Mouse (Mus musculus) lung, adult 2 months (tissue): ENCODE data around the gene Pacsin1. TPM values are rescaled to one million over a fixed set of nuclear protein-coding genes. Genes with fewer than 3 reads are reported as not detected.
"Not testable (repeated sequence)": the region's sequence is repeated elsewhere in the genome, so short reads cannot be mapped to it uniquely, and the experiment has no call there.

Experiments
- DNase-seq: peaks from one replicate; pipeline ENCODE4 v3.0.0; 2022
- H3K4me1 ChIP-seq: fragments of 200-500 bp; 2 replicates; pipeline ENCODE4 v1.6.1; 2011; ENCODE audit warnings: low read length; ENCODE audit not compliant: control insufficient read depth, insufficient read depth
- H3K4me3 ChIP-seq: fragments of 200-500 bp; replicated peaks from 2 replicates; pipeline ENCODE3; 2011; ENCODE audit warnings: low read depth, mild to moderate bottlenecking, control low read depth, low read length; ENCODE audit errors: extremely low read depth
- CTCF ChIP-seq: fragments of 200-500 bp; IDR thresholded peaks from 2 replicates; pipeline ENCODE4 v1.5.1; 2011; ENCODE audit warnings: mild to moderate bottlenecking, low read length, control low read depth; ENCODE audit not compliant: insufficient read depth
- POLR2A ChIP-seq: fragments of 200-500 bp; IDR thresholded peaks from 2 replicates; pipeline ENCODE4 v1.6.1; 2011; ENCODE audit warnings: low read depth, mild to moderate bottlenecking, control low read depth, low read length, borderline replicate concordance; ENCODE audit errors: extremely low read depth
- WGBS: fragments of 180-500 bp; shearing (Covaris S2); methylation state at CpG from one replicate; pipeline ENCODE4 v1.1.7; 2018; 5-methylcytosine and 5-hydroxymethylcytosine counted together
- polyA plus RNA-seq: library from polyadenylated mRNA; depleted of rRNA; stranded (reverse); fragments of >200 nt; gene quantifications from 2 replicates; pipeline ENCODE4 v1.2.3, GENCODE M21; 2012

Gene Pacsin1
- polyA plus RNA-seq, 1 experiment, result 1.0 TPM

GRCm38 (mm10) chr17:27636132-27637020 is 18.9 kb upstream of the Pacsin1 start, which contains the start of gene Rps10:
Gene Rps10 (minus strand): TSS chr17:27636669.
- TF ChIP-seq CTCF, result no peak
- TF ChIP-seq POLR2A, result no peak
- H3K4me1 ChIP-seq, result peaks cover 9% of the 10 kb centered on the region; the same call in 1 of the 2 replicates
- DNase-seq, result no peak
- WGBS, result 64% methylated on average over 18 of the region's 18 CpGs
- peak within 1 kb of the TSS; percentile 42 for H3K4me3 ChIP-seq

- 51% methylated on average over 9 of the region's 9 CpGs for WGBS
- H3K4me1 ChIP-seq, result peaks cover 9% of the 10 kb centered on the region; the same call in 1 of the 2 replicates
- no peak overlapping the region for H3K4me3 ChIP-seq
- no peak for TF ChIP-seq POLR2A
- no peak for TF ChIP-seq CTCF
- no peak for DNase-seq
Observed at GRCm38 (mm10) chr17:27637333-27637732, 18.0 kb upstream of the Pacsin1 start.

- WGBS, result 83% methylated on average over 20 of the region's 20 CpGs
- H3K4me1 ChIP-seq, result peaks cover 4% of the 10 kb centered on the region; the same call in 1 of the 2 replicates
Observed at GRCm38 (mm10) chr17:27638921-27639332, 16.4 kb upstream of the Pacsin1 start.

GRCm38 (mm10) chr17:27639851-27640250 is 15.5 kb upstream of the Pacsin1 start:
- not testable (repeated sequence) for H3K4me3 ChIP-seq, DNase-seq, H3K4me1 ChIP-seq
- 90% methylated on average over 6 of the region's 6 CpGs for WGBS

More at GRCm38 (mm10) chr17:27638921-27639332, 16.4 kb upstream of the Pacsin1 start:
- no peak overlapping the region for H3K4me3 ChIP-seq
- DNase-seq, result no peak
- TF ChIP-seq CTCF (peak; percentile 38), POLR2A (no peak)

- 5% methylated on average over 12 of the region's 12 CpGs for WGBS
- H3K4me3 ChIP-seq, result no peak overlapping the region
- no peaks in the 10 kb centered on the region for H3K4me1 ChIP-seq
- no peak for DNase-seq
- TF ChIP-seq POLR2A (no peak), CTCF (no peak)
Observed at GRCm38 (mm10) chr17:27642491-27643062, 12.7 kb upstream of the Pacsin1 start.

- no peak overlapping the region for H3K4me3 ChIP-seq
- 37% methylated on average over 6 of the region's 6 CpGs for WGBS
- no peaks in the 10 kb centered on the region for H3K4me1 ChIP-seq
- TF ChIP-seq CTCF (no peak), POLR2A (no peak)
- no peak for DNase-seq
Observed at GRCm38 (mm10) chr17:27643101-27643500, 12.2 kb upstream of the Pacsin1 start.

- H3K4me1 ChIP-seq, result no peaks in the 10 kb centered on the region
- no peak for DNase-seq
- no peak overlapping the region for H3K4me3 ChIP-seq
- no peak for TF ChIP-seq POLR2A
- no peak for TF ChIP-seq CTCF
- WGBS, result 83% methylated on average over 9 of the region's 9 CpGs
Observed at GRCm38 (mm10) chr17:27643756-27644155, 11.6 kb upstream of the Pacsin1 start.

- no peaks in the 10 kb centered on the region for H3K4me1 ChIP-seq
- TF ChIP-seq CTCF, result 0 out of 2 replicates have a peak, but pooled peaks have one; percentile 1
- no peak for TF ChIP-seq POLR2A
- DNase-seq, result no peak
- H3K4me3 ChIP-seq, result no peak overlapping the region
- 45% methylated on average over 2 of the region's 2 CpGs for WGBS
Observed at GRCm38 (mm10) chr17:27644572-27644971, 10.7 kb upstream of the Pacsin1 start.

- H3K4me1 ChIP-seq, result no peaks in the 10 kb centered on the region
- no peak for TF ChIP-seq POLR2A
- TF ChIP-seq CTCF, result no peak
- WGBS, result 35% methylated on average over 7 of the region's 7 CpGs
- no peak for DNase-seq
- H3K4me3 ChIP-seq, result no peak overlapping the region
Observed at GRCm38 (mm10) chr17:27645807-27646206, 9.5 kb upstream of the Pacsin1 start.
